Mouse (Mus musculus): Measurements from ENCODE around the gene Srpr. TPM values are rescaled to one million over a fixed set of nuclear protein-coding genes. Genes with fewer than 3 reads are reported as not detected.

Gene Srpr
- polyA plus RNA-seq, 1 experiment: 67.5 TPM

GRCm38 (mm10) chr9:35187351-35187903 lies 12.5 kb upstream of the Srpr start:
- H3K27ac ChIP-seq (ENCODE audit: insufficient read depth, low read depth, low read length): no peak overlapping the region
- H3K4me1 ChIP-seq (ENCODE audit: control insufficient read depth, insufficient read depth, low read length): peaks cover 15% of the 10 kb centered on the region
- TF ChIP-seq CTCF (IDR thresholded peaks at IDR 0.05; ENCODE audit: low read depth, low read length) (no peak), POLR2A (IDR thresholded peaks at IDR 0.05; ENCODE audit: borderline replicate concordance, low read depth, low read length) (no peak)
- H3K4me3 ChIP-seq (ENCODE audit: insufficient read depth, low read length): no peak overlapping the region

- no peak overlapping the region for H3K27ac ChIP-seq (ENCODE audit: insufficient read depth, low read depth, low read length)
- H3K4me3 ChIP-seq (ENCODE audit: insufficient read depth, low read length): no peak overlapping the region
- H3K4me1 ChIP-seq (ENCODE audit: control insufficient read depth, insufficient read depth, low read length): peaks cover 14% of the 10 kb centered on the region
- TF ChIP-seq POLR2A (IDR thresholded peaks at IDR 0.05; ENCODE audit: borderline replicate concordance, low read depth, low read length) (no peak), CTCF (IDR thresholded peaks at IDR 0.05; ENCODE audit: low read depth, low read length) (no peak)
Measured at GRCm38 (mm10) chr9:35188700-35189099, 11.3 kb upstream of the Srpr start.

GRCm38 (mm10) chr9:35192983-35193542 lies 6.9 kb upstream of the Srpr start:
- Histone ChIP-seq H3K4me3 (ENCODE audit: insufficient read depth, low read length) (no peak overlapping the region), H3K27ac (ENCODE audit: insufficient read depth, low read depth, low read length) (no peak overlapping the region), H3K4me1 (ENCODE audit: control insufficient read depth, insufficient read depth, low read length) (peaks cover 3% of the 10 kb centered on the region)
- TF ChIP-seq POLR2A (IDR thresholded peaks at IDR 0.05; ENCODE audit: borderline replicate concordance, low read depth, low read length) (no peak), CTCF (IDR thresholded peaks at IDR 0.05; ENCODE audit: low read depth, low read length) (no peak)

- H3K4me1 ChIP-seq (ENCODE audit: control insufficient read depth, insufficient read depth, low read length): peaks cover 9% of the 10 kb centered on the region
- no peak overlapping the region for H3K27ac ChIP-seq (ENCODE audit: insufficient read depth, low read depth, low read length)
- no peak overlapping the region for H3K4me3 ChIP-seq (ENCODE audit: insufficient read depth, low read length)
- no peak for TF ChIP-seq POLR2A (IDR thresholded peaks at IDR 0.05; ENCODE audit: borderline replicate concordance, low read depth, low read length)
- TF ChIP-seq CTCF (IDR thresholded peaks at IDR 0.05; ENCODE audit: low read depth, low read length): no peak
Measured at GRCm38 (mm10) chr9:35194048-35194447, 5.9 kb upstream of the Srpr start.

- Histone ChIP-seq H3K27ac (ENCODE audit: insufficient read depth, low read depth, low read length) (no peak overlapping the region), H3K4me3 (ENCODE audit: insufficient read depth, low read length) (no peak overlapping the region), H3K4me1 (ENCODE audit: control insufficient read depth, insufficient read depth, low read length) (peaks cover 9% of the 10 kb centered on the region)
- TF ChIP-seq POLR2A (IDR thresholded peaks at IDR 0.05; ENCODE audit: borderline replicate concordance, low read depth, low read length) (no peak), CTCF (IDR thresholded peaks at IDR 0.05; ENCODE audit: low read depth, low read length) (no peak)
Measured at GRCm38 (mm10) chr9:35197625-35198024, 2.4 kb upstream of the Srpr start.

- Histone ChIP-seq H3K4me3 (ENCODE audit: insufficient read depth, low read length) (no peak overlapping the region), H3K27ac (ENCODE audit: insufficient read depth, low read depth, low read length) (no peak overlapping the region), H3K4me1 (ENCODE audit: control insufficient read depth, insufficient read depth, low read length) (peaks cover 9% of the 10 kb centered on the region)
- TF ChIP-seq POLR2A (IDR thresholded peaks at IDR 0.05; ENCODE audit: borderline replicate concordance, low read depth, low read length) (no peak), CTCF (IDR thresholded peaks at IDR 0.05; ENCODE audit: low read depth, low read length) (no peak)
Measured at GRCm38 (mm10) chr9:35198351-35198750, 1.6 kb upstream of the Srpr start.

- H3K4me1 ChIP-seq (ENCODE audit: control insufficient read depth, insufficient read depth, low read length): peaks cover 9% of the 10 kb centered on the region
- H3K4me3 ChIP-seq (ENCODE audit: insufficient read depth, low read length): peak overlapping the region; percentile 84
- peak overlapping the region; percentile 32 for H3K27ac ChIP-seq (ENCODE audit: insufficient read depth, low read depth, low read length)
- TF ChIP-seq POLR2A (IDR thresholded peaks at IDR 0.05; ENCODE audit: borderline replicate concordance, low read depth, low read length) (0 out of 2 replicates have a peak, but pooled peaks have one; percentile 17), CTCF (IDR thresholded peaks at IDR 0.05; ENCODE audit: low read depth, low read length) (no peak)
Measured at GRCm38 (mm10) chr9:35198945-35199771, 817 bp upstream of the Srpr start.

- Histone ChIP-seq H3K27ac (ENCODE audit: insufficient read depth, low read depth, low read length) (no peak overlapping the region), H3K4me1 (ENCODE audit: control insufficient read depth, insufficient read depth, low read length) (peaks cover 9% of the 10 kb centered on the region), H3K4me3 (ENCODE audit: insufficient read depth, low read length) (no peak overlapping the region)
- TF ChIP-seq CTCF (IDR thresholded peaks at IDR 0.05; ENCODE audit: low read depth, low read length) (no peak), POLR2A (IDR thresholded peaks at IDR 0.05; ENCODE audit: borderline replicate concordance, low read depth, low read length) (no peak)
Measured at GRCm38 (mm10) chr9:35200529-35201060, 620 bp downstream of the Srpr start.

- Histone ChIP-seq H3K27ac (ENCODE audit: insufficient read depth, low read depth, low read length) (no peak overlapping the region), H3K4me3 (ENCODE audit: insufficient read depth, low read length) (no peak overlapping the region), H3K4me1 (ENCODE audit: control insufficient read depth, insufficient read depth, low read length) (peaks cover 4% of the 10 kb centered on the region; the same call in 1 of the 2 replicates)
- TF ChIP-seq POLR2A (IDR thresholded peaks at IDR 0.05; ENCODE audit: borderline replicate concordance, low read depth, low read length) (no peak), CTCF (IDR thresholded peaks at IDR 0.05; ENCODE audit: low read depth, low read length) (no peak)
Measured at GRCm38 (mm10) chr9:35203536-35203935, 3.6 kb downstream of the Srpr start.

GRCm38 (mm10) chr9:35204421-35204820 lies 4.4 kb downstream of the Srpr start:
- no peak for TF ChIP-seq POLR2A (IDR thresholded peaks at IDR 0.05; ENCODE audit: borderline replicate concordance, low read depth, low read length)
- no peak for TF ChIP-seq CTCF (IDR thresholded peaks at IDR 0.05; ENCODE audit: low read depth, low read length)
- H3K27ac ChIP-seq (ENCODE audit: insufficient read depth, low read depth, low read length): no peak overlapping the region
- H3K4me1 ChIP-seq (ENCODE audit: control insufficient read depth, insufficient read depth, low read length): peaks cover 3% of the 10 kb centered on the region
- H3K4me3 ChIP-seq (ENCODE audit: insufficient read depth, low read length): no peak overlapping the region

Measured in bone marrow macrophage, adult 2 months (primary cell).